Mouse (Mus musculus): Measurements from ENCODE around the gene 0610010K14Rik. TPM values are rescaled to one million over a fixed set of nuclear protein-coding genes. Genes with fewer than 3 reads are reported as not detected.

The 0610010K14Rik gene
- total RNA-seq (2021), result 10 to 100 TPM; 38.6 to 61.4 TPM
- long read RNA-seq, experiment 1, transcript 0610010K14Rik-202 (5 exons, 779 nt), result minor isoform, 9 of 35 reads
- long read RNA-seq, experiment 1, transcript 0610010K14Rik-206 (6 exons, 576 nt), result minor isoform, 8 of 35 reads
- long read RNA-seq, experiment 1, transcript 0610010K14Rik-208 (6 exons, 880 nt), result major isoform, 12 of 35 reads
- long read RNA-seq, experiment 1, partial matches to known transcripts, result 2 of 35 reads
- long read RNA-seq, experiment 1, other reads (novel, unspliced or antisense), result 4 of 35 reads
- long read RNA-seq, experiment 2, transcript 0610010K14Rik-208 (6 exons, 880 nt), result major isoform, 5 of 18 reads
- long read RNA-seq, experiment 2, partial matches to known transcripts, result 3 of 18 reads
- long read RNA-seq, experiment 2, other reads (novel, unspliced or antisense), result 2 of 18 reads

- DNase-seq, result peak; percentile 98 to 99
These were observed at the start of gene 0610010K14Rik for GRCm38 (mm10) chr11:70237457-70238167. Gene 0610010K14Rik, minus strand, starts transcription at chr11:70237914.

GRCm38 (mm10) chr11:70285686-70286085, 48.0 kb upstream of the 0610010K14Rik start:
- no peak for DNase-seq

- DNase-seq, result no peak
These were observed 47.0 kb upstream of the 0610010K14Rik start for GRCm38 (mm10) chr11:70284757-70285156.

GRCm38 (mm10) chr11:70283666-70284065, 46.0 kb upstream of the 0610010K14Rik start:
- no peak for DNase-seq

GRCm38 (mm10) chr11:70280441-70280840, 42.7 kb upstream of the 0610010K14Rik start:
- DNase-seq, result no peak

GRCm38 (mm10) chr11:70278961-70279360, 41.2 kb upstream of the 0610010K14Rik start:
- DNase-seq, result no peak

GRCm38 (mm10) chr11:70271641-70272040, 33.9 kb upstream of the 0610010K14Rik start:
- no peak for DNase-seq

GRCm38 (mm10) chr11:70266405-70266804, 28.7 kb upstream of the 0610010K14Rik start:
- DNase-seq, result no peak

- DNase-seq, result no peak
These were observed 28.1 kb upstream of the 0610010K14Rik start for GRCm38 (mm10) chr11:70265819-70266218.

GRCm38 (mm10) chr11:70265252-70265651, 27.5 kb upstream of the 0610010K14Rik start:
- no peak for DNase-seq

GRCm38 (mm10) chr11:70259035-70259434, 21.3 kb upstream of the 0610010K14Rik start:
- DNase-seq, result no peak

- DNase-seq, result peak; percentile 71 to 77
These were observed 17.3 kb upstream of the 0610010K14Rik start, which contains the start of gene Alox12 for GRCm38 (mm10) chr11:70254931-70255531. Gene Alox12, minus strand, starts transcription at chr11:70255353.

GRCm38 (mm10) chr11:70254337-70254736, 16.6 kb upstream of the 0610010K14Rik start:
- DNase-seq, result no peak

- DNase-seq, result no peak
These were observed 14.1 kb upstream of the 0610010K14Rik start for GRCm38 (mm10) chr11:70251853-70252252.

- DNase-seq, result no peak
These were observed 12.4 kb upstream of the 0610010K14Rik start for GRCm38 (mm10) chr11:70250150-70250549.

- peak; percentile 65 to 82 for DNase-seq
These were observed 9.6 kb upstream of the 0610010K14Rik start for GRCm38 (mm10) chr11:70247136-70247845.

GRCm38 (mm10) chr11:70242591-70242990, 4.9 kb upstream of the 0610010K14Rik start:
- DNase-seq, result no peak

- peak; percentile 76 to 80 for DNase-seq
These were observed 2.0 kb upstream of the 0610010K14Rik start, which contains the start of the genes Gm21988 and Rnasek for GRCm38 (mm10) chr11:70239541-70240279. Gene Gm21988, minus strand, starts transcription at chr11:70239830. Gene Rnasek, minus strand, starts transcription at chr11:70239842.

- DNase-seq, result peak in 1 of 2 experiments; percentile 22
These were observed 1.1 kb upstream of the 0610010K14Rik start for GRCm38 (mm10) chr11:70238591-70239440.

GRCm38 (mm10) chr11:70236717-70237116, 997 bp downstream of the 0610010K14Rik start:
- no peak for DNase-seq

All from adrenal gland, postnatal 36 days (tissue).